Mouse (Mus musculus) olfactory bulb, adult 2 months (tissue): ENCODE data around the gene Prkcz.

ENCODE experiments used
- CTCF ChIP-seq: fragments of 200-500 bp; IDR thresholded peaks from 2 replicates; pipeline ENCODE4 v1.5.1; 2012; ENCODE audit warnings: low read depth, mild to moderate bottlenecking, low read length, moderate library complexity; ENCODE audit not compliant: insufficient read depth
- POLR2A ChIP-seq: fragments of 200-500 bp; IDR thresholded peaks from 2 replicates; pipeline ENCODE4 v1.6.1; 2012; ENCODE audit warnings: mild to moderate bottlenecking, low read depth, low read length, moderate library complexity; ENCODE audit not compliant: insufficient read depth

DNA sequence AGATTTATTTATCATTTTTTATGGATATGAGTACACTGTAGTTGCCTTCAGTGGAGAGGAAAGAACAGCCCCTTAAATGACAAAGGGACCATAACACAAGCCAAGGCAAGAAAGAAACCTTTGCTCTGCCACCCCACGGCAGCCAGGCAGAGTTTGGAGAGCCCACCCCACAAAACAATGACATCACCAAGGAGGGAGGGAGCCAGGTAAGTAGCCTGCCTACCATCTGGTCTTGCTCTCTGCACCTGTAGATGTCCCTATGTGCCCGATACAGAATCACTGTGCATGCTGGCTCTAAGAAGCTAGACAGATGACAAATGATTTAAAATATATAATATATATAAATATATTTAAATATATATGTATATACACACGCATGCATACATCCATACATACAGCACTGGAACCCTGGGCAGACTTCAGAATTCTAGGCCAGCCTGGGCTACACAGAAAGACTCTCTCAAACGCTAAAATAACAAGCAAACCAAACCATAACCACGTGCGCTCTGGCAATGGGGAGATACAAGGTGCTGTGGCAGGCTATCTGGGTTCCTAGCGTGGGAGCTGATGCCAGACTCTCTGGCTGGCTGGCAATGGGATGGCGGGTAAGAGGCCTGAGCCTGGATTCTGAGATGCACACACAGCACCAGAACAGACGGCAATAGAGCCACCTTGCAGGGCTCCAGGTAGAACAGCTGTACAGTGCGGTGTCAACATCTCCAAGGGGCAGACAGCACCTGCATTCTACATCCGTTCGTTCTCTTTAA lies 24.7 kb downstream of the Prkcz start:
- no peak for TF ChIP-seq POLR2A
- no peak for TF ChIP-seq CTCF
